Mouse (Mus musculus) liver, embryonic 14.5 days (tissue): ENCODE measurements around the gene Coro1c. TPM values are rescaled to one million over a fixed set of nuclear protein-coding genes. Genes with fewer than 3 reads are reported as not detected.

Source experiments
- ATAC-seq: fragments of 200-750 bp; cut with Nextera tagmentation; 2 replicates; pipeline ENCODE4 v1.8.0; 2017; ENCODE audit warnings: moderate number of reproducible peaks, mild to moderate bottlenecking, moderate library complexity; ENCODE audit not compliant: insufficient read depth
- DNase-seq, 3 experiments: peaks; one replicate each; pipeline ENCODE4 v3.0.0-alpha.2; 2012 to 2013; ENCODE audit warnings: low read depth in 3 of 3, low spot score in 3 of 3
- H3K27ac ChIP-seq: fragments of 300-500 bp; sonication (generic); 2 replicates; pipeline ENCODE4 v1.5.1; 2014; ENCODE audit warnings: moderate library complexity, mild to moderate bottlenecking, control low read depth, inconsistent platforms
- H3K27me3 ChIP-seq: fragments of 300-500 bp; sonication (generic); 2 replicates; pipeline ENCODE4 v1.6.1; 2014; ENCODE audit warnings: mild to moderate bottlenecking, low read length, moderate library complexity; ENCODE audit not compliant: control insufficient read depth, insufficient read depth
- H3K36me3 ChIP-seq: fragments of 300-500 bp; sonication (generic); replicated peaks from 2 replicates; pipeline ENCODE4 v1.6.1; 2014; ENCODE audit warnings: low read depth; ENCODE audit not compliant: control insufficient read depth, insufficient read depth
- H3K4me1 ChIP-seq, 2 experiments: fragments of 200-500 bp in 1 of 2; fragments of 300-500 bp in 1 of 2; sonication (generic) in 1 of 2; replicated peaks; 2 replicates each; pipeline ENCODE4 v1.6.1; 2012 to 2014; ENCODE audit warnings: antibody characterized with exemption in 1 of 2, inconsistent platforms in 1 of 2, low read length in 1 of 2; ENCODE audit not compliant: control insufficient read depth in 2 of 2, insufficient read depth in 2 of 2
- H3K4me2 ChIP-seq: fragments of 300-500 bp; sonication (generic); 2 replicates; pipeline ENCODE4 v1.6.1; 2014; ENCODE audit warnings: low read depth, mild to moderate bottlenecking, control low read depth, moderate library complexity
- H3K4me3 ChIP-seq, 2 experiments: fragments of 200-500 bp in 1 of 2; fragments of 300-500 bp in 1 of 2; sonication (generic) in 1 of 2; 2 replicates each; pipeline ENCODE4 v1.5.1; 2012 to 2014; ENCODE audit warnings: low read depth in 2 of 2, low read length in 2 of 2, mild to moderate bottlenecking in 2 of 2, control low read depth in 1 of 2, inconsistent platforms in 1 of 2, moderate library complexity in 1 of 2; ENCODE audit not compliant: insufficient read depth in 1 of 2
- H3K9ac ChIP-seq: fragments of 300-500 bp; sonication (generic); replicated peaks from 2 replicates; pipeline ENCODE4 v1.6.1; 2014; ENCODE audit warnings: mild to moderate bottlenecking, control low read depth, moderate library complexity
- H3K9me3 ChIP-seq: fragments of 300-500 bp; sonication (generic); 2 replicates; pipeline ENCODE4 v1.6.1; 2016; ENCODE audit warnings: low read length, mixed read lengths; ENCODE audit not compliant: control insufficient read depth
- CTCF ChIP-seq: IDR thresholded peaks from 2 replicates; pipeline ENCODE4 v1.5.1; 2016; ENCODE audit warnings: antibody characterized with exemption, low read depth, control low read depth
- EP300 ChIP-seq: IDR thresholded peaks from 2 replicates; pipeline ENCODE4 v1.6.1; 2016; ENCODE audit warnings: antibody characterized with exemption, low read depth
- WGBS: fragments of 180-500 bp; shearing (Covaris S2); extraction: QIAGEN DNeasy Blood & Tissue Kit; methylation state at CpG from one replicate; pipeline ENCODE4 v1.1.7; 2014; ENCODE audit not compliant: insufficient replicate concordance; 5-methylcytosine and 5-hydroxymethylcytosine counted together
- polyA plus RNA-seq, 2 experiments: library from polyadenylated mRNA; depleted of rRNA in 1 of 2; stranded (reverse) in 1 of 2; unstranded in 1 of 2; fragments of >200 nt; fragmentation: Nextera tagmentation in 1 of 2; extraction: Ambion mirVana in 1 of 2; gene quantifications; 2 replicates each; pipeline versions ENCODE4 v1.2.1 to v1.2.3; 2012 to 2014

Gene Coro1c
- polyA plus RNA-seq, 2 experiments = 26.2 to 35.6 TPM

DNA sequence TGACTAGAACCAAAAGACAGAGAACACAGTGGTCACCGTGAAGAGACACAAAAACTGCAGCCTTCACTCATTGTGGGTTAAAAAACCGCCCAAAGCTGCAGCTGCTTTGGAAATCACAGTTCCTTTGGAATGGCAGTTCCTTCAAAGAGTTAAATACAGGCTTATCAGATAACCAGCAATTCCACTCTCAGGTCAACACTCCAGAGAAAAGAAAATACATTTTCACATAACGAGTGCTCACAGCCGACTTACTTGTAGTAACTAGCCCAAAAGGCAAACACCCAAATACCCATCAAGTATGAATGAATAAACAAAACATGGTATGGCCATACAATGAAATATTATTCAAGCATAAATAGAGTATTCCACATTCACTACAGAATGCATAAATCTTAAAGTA lies 3.6 kb downstream of the Coro1c start:
- H3K27me3 ChIP-seq = no peaks in the 10 kb centered on the region
- H3K27ac ChIP-seq = no peak overlapping the region
- no peaks in the 10 kb centered on the region for H3K9me3 ChIP-seq
- ATAC-seq (no peak), DNase-seq (no peak)
- TF ChIP-seq CTCF (no peak), EP300 (no peak)
- H3K4me2 ChIP-seq = no peak overlapping the region
- no peak overlapping the region for H3K4me3 ChIP-seq
- H3K4me1 ChIP-seq = peaks cover 45 to 54% of the 10 kb centered on the region in 2 experiments
- no peaks in the 10 kb centered on the region for H3K36me3 ChIP-seq
- no peak overlapping the region for H3K9ac ChIP-seq
- 38% methylated on average over 4 of the region's 4 CpGs for WGBS

- no peaks in the 10 kb centered on the region for H3K36me3 ChIP-seq
- DNase-seq (no peak), ATAC-seq (no peak)
- no peak overlapping the region for H3K4me3 ChIP-seq
- H3K9ac ChIP-seq = no peak overlapping the region
- no peaks in the 10 kb centered on the region for H3K27me3 ChIP-seq
- no peak overlapping the region for H3K4me2 ChIP-seq
- TF ChIP-seq CTCF (no peak), EP300 (no peak)
- H3K27ac ChIP-seq = no peak overlapping the region
- 23% methylated on average over 5 of the region's 5 CpGs for WGBS
- H3K9me3 ChIP-seq = no peaks in the 10 kb centered on the region
- H3K4me1 ChIP-seq = peaks cover 37 to 44% of the 10 kb centered on the region in 2 experiments
These were observed 5.6 kb downstream of the Coro1c start for GRCm38 (mm10) chr5:113902983-113903382.

DNA sequence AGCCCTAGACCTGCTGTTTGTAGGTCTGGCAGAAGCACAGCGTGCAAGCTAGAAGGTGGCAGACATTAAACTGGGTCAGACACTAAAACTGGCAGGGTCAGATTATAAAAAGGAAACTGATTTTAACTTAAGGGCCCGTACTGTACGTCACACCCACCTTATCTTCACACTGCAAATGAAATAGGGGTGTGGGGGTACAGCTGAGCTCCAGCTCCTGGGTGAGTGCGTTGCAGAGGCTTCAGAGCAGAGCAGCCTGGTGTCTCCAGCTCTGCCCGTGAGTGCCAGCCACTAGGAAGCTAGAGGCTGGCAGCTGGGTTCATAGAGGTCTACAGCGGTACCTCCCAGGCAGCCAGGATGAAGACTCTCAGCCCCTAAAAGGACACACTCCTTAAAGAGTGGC lies 6.5 kb downstream of the Coro1c start:
- Histone ChIP-seq H3K4me2 (peak overlapping the region; percentile 36), H3K4me1 (peaks cover 30 to 37% of the 10 kb centered on the region in 2 experiments)

DNA sequence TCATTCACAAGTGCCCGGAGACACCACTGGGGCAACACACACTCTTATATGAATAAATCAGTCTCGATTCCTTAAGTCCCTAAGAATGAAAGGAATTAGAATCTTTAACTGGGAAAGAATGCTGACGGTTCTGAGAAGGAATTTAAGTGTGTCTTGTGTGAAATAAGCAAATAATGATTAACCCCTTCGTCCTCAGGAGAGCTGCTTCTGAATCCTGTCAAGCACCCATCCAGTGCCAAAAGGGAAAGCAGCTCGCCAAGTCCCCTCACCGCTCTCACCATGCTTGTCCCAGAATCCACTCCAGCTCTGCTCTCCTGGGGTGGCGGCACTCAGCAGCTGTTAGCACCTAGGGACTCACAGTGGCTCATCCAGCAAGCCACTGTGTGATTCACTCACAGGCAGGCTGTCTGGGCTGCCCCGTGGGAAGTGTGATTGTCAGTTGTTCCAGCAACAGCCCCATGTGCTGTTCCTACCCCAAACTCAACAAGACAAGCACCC lies 7.4 kb downstream of the Coro1c start:
- ATAC-seq = no peak
- H3K27me3 ChIP-seq = no peaks in the 10 kb centered on the region
- TF ChIP-seq EP300 (no peak), CTCF (no peak)
- no peak overlapping the region for H3K9ac ChIP-seq
- WGBS = 64% methylated on average over 8 of the region's 8 CpGs
- no peak for DNase-seq
- H3K36me3 ChIP-seq = no peaks in the 10 kb centered on the region
- no peak overlapping the region for H3K4me3 ChIP-seq
- no peak overlapping the region for H3K4me2 ChIP-seq
- H3K4me1 ChIP-seq = peaks cover 25 to 29% of the 10 kb centered on the region in 2 experiments
- H3K27ac ChIP-seq = no peak overlapping the region
- H3K9me3 ChIP-seq = no peaks in the 10 kb centered on the region

More for the DNA sequence above, 6.5 kb downstream of the Coro1c start:
- DNase-seq (peak; percentile 41 to 47 (median 45)), ATAC-seq (peak; percentile 81)
- no peaks in the 10 kb centered on the region for H3K27me3 ChIP-seq
- TF ChIP-seq EP300 (peak; percentile 55), CTCF (no peak)
- WGBS = 17% methylated on average over 6 of the region's 6 CpGs
- H3K27ac ChIP-seq = no peak overlapping the region
- no peaks in the 10 kb centered on the region for H3K9me3 ChIP-seq
- H3K9ac ChIP-seq = no peak overlapping the region
- H3K4me3 ChIP-seq = no peak overlapping the region
- H3K36me3 ChIP-seq = no peaks in the 10 kb centered on the region

DNA sequence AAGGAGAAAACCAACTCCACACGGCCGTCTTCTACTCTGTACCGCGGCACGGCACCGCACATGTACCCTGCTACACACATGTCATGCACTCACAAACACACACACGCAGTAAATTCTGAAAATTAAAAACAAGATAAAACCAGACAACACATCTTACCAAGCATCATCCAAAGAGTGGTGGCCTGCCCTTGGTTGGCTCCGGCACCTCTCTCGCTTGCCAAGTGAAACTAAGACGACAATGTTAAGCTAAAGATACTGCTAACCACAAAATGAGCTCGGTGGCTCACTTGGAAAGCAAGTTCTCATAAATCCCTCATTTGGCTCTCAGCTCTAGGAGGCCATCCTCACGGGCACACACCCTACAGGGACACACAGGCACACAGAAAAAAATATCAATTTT lies 9.0 kb downstream of the Coro1c start:
- no peaks in the 10 kb centered on the region for H3K36me3 ChIP-seq
- WGBS = 60% methylated on average over 12 of the region's 12 CpGs
- no peaks in the 10 kb centered on the region for H3K27me3 ChIP-seq
- no peak for TF ChIP-seq EP300
- TF ChIP-seq CTCF = no peak
- ATAC-seq = no peak
- no peak overlapping the region for H3K4me3 ChIP-seq
- H3K9me3 ChIP-seq = no peaks in the 10 kb centered on the region
- DNase-seq = no peak
- peaks cover 25 to 26% of the 10 kb centered on the region in 2 experiments for H3K4me1 ChIP-seq
- no peak overlapping the region for H3K27ac ChIP-seq
- H3K9ac ChIP-seq = no peak overlapping the region
- H3K4me2 ChIP-seq = peak overlapping the region; percentile 20; the same call in 1 of the 2 replicates
